Mouse (Mus musculus): Measurements from ENCODE around the gene 2700049A03Rik.
"Not testable (repeated sequence)": the region's sequence is repeated elsewhere in the genome, so short reads cannot be mapped to it uniquely, and the experiment has no call there.

Gene 2700049A03Rik

GRCm38 (mm10) chr12:71136130-71136973 lies at the start of gene 2700049A03Rik, which contains the start of gene Timm9:
Gene 2700049A03Rik (plus strand): TSS chr12:71136848.
Gene Timm9 (minus strand): TSS chr12:71136684.
- ChIA-PET POLR2A (interaction anchor here in 3 of 4 experiments (0.5 to 4.1 kb wide), 46 partner anchors 9 to 949 kb away, joined by 3 to 59 read pairs (median 4); partner anchors contain the start of genes Arid4a (in 3 of the 3), Psma3 (in 3 of the 3), Jkamp (in 2 of the 3) and L3hypdh (in 2 of the 3)), CTCF (interaction anchor here in 3 of 4 experiments (0.6 to 2.0 kb wide), 9 partner anchors 11 to 1909 kb away, joined by 3 to 6 read pairs (median 4); partner anchors contain the start of gene Tomm20l (in 1 of the 3))

- CTCF ChIA-PET: not testable (repeated sequence)
- POLR2A ChIA-PET: interaction anchor here in 1 of 4 experiments (1.1 kb wide), 1 partner anchor 129 kb away, joined by 3 read pairs; no protein-coding TSS in a partner anchor
These were observed 32.4 kb upstream of the 2700049A03Rik start for GRCm38 (mm10) chr12:71104275-71104674.

DNA sequence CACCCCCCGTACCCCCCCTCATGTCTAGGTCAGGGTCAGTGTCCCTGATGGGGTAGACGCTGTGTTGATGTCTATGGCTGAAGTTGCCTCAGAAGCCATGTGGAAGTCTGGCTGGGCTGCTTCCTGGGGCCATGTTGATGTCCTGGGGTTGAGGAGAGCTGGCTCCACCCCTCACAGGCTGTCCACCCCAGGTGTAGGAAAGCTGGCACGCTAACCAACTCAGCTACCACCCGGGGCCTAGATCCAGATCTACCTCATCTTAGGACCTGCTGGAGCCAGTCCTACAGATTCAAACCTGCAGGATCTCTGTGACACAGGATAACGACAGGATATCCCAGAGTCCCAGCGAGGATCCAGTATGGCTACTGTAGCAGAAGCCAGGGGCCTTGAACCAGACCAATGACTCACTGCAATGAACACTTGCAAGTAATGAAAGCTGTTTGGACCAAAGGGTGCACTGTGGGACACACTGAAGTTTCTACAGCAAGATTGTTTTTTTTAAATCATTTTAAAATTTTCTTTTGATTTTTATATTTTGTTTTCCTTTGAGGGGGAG lies 29.4 kb upstream of the 2700049A03Rik start:
- CTCF ChIA-PET: interaction anchor here in 2 of 4 experiments (0.6 to 1.5 kb wide), 3 partner anchors 34 to 110 kb away, joined by 4 to 10 read pairs (median 6); no protein-coding TSS in a partner anchor

GRCm38 (mm10) chr12:71111331-71111730 lies 25.3 kb upstream of the 2700049A03Rik start, which contains the start of gene Tomm20l:
Gene Tomm20l (plus strand): TSS chr12:71111428.
- POLR2A ChIA-PET: interaction anchor here in 3 of 4 experiments (0.9 to 2.9 kb wide), 11 partner anchors 11 to 141 kb away, joined by 3 to 11 read pairs (median 4); partner anchors contain the start of genes Arid4a (in 3 of the 3), 2700049A03Rik (in 2 of the 3), Timm9 (in 2 of the 3) and Psma3 (in 1 of the 3)
- CTCF ChIA-PET: interaction anchor here in 2 of 4 experiments (0.6 to 1.4 kb wide), 6 partner anchors 17 to 107 kb away, joined by 3 to 6 read pairs (median 4); partner anchors contain the start of gene 2700049A03Rik (in 1 of the 2)

More for the DNA sequence above, 29.4 kb upstream of the 2700049A03Rik start:
- POLR2A ChIA-PET: interaction anchor here in 2 of 4 experiments (0.9 to 1.0 kb wide), 2 partner anchors 12 to 31 kb away, joined by 3 to 6 read pairs; no protein-coding TSS in a partner anchor

DNA sequence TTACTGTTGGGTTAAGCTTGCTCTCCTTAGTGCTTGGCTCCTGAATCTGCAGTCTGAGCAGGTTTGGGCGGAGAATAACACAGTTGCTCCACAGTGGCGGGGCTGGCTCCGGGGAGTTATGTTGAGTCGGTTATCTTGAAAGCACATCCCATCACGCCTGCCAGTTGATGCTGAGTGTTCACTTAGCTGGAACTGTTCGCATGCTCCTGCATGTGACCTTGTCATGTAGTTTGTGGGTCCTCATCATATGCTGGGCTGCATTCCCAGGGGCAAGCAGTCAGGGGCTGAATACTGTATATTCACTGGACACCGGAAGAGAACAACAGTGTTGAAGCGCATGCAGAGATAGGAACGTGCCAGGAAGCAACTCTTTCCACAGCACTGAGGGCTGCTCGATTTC lies 23.6 kb upstream of the 2700049A03Rik start:
- ChIA-PET POLR2A (interaction anchor here in 1 of 4 experiments (0.7 to 2.2 kb wide), 5 partner anchors 23 to 430 kb away, joined by 3 to 10 read pairs (median 4); partner anchors contain the start of genes 2700049A03Rik and Timm9), CTCF (interaction anchor here in 2 of 4 experiments (0.5 to 1.3 kb wide), 2 partner anchors 40 to 148 kb away, joined by 3 to 8 read pairs; no protein-coding TSS in a partner anchor)

- CTCF ChIA-PET: interaction anchor here in 2 of 4 experiments (0.5 to 1.3 kb wide), 6 partner anchors 17 to 149 kb away, joined by 3 to 8 read pairs (median 3); no protein-coding TSS in a partner anchor
- POLR2A ChIA-PET: interaction anchor here in 3 of 4 experiments (0.6 to 1.4 kb wide), 10 partner anchors 8 to 429 kb away, joined by 3 to 9 read pairs (median 3); partner anchors contain the start of genes 2700049A03Rik (in 1 of the 3), Psma3 (in 1 of the 3) and Timm9 (in 1 of the 3)
These were observed 22.9 kb upstream of the 2700049A03Rik start for GRCm38 (mm10) chr12:71113675-71114288.

DNA sequence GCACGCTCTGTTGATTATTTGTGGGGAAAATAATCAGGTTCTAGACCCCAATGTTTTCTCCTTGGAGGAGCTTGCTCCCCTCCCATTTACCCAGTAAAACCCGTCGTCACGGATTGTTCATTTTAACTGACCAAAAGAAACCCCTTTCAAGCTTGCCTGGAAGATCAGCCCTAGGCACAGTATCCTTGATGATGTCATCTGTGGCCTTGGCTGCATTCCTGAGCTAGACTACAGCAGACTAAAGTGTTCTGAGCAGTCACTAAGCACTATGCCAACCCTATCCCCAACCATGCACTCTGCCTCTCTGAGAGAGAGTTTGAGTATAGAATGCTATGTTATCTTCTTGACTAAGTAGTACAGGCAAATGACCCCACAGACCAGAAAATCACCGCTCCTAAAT lies 20.2 kb upstream of the 2700049A03Rik start:
- ChIA-PET POLR2A (interaction anchor here in 2 of 4 experiments (0.6 to 1.1 kb wide), 2 partner anchors 20 to 40 kb away, joined by 3 read pairs; partner anchors contain the start of genes 2700049A03Rik (in 1 of the 2) and Timm9 (in 1 of the 2)), CTCF (no interaction called here)

- CTCF ChIA-PET: no interaction called here
- POLR2A ChIA-PET: interaction anchor here in 2 of 4 experiments (0.6 to 2.3 kb wide), 5 partner anchors 11 to 18 kb away, joined by 3 to 11 read pairs (median 8); partner anchors contain the start of genes 2700049A03Rik (in 2 of the 2), Timm9 (in 2 of the 2) and Tomm20l (in 1 of the 2)
These were observed 13.9 kb upstream of the 2700049A03Rik start for GRCm38 (mm10) chr12:71122731-71123130.

- ChIA-PET CTCF (no interaction called here), POLR2A (interaction anchor here in 2 of 4 experiments (1.1 to 2.3 kb wide), 4 partner anchors 12 to 18 kb away, joined by 3 to 11 read pairs (median 8); partner anchors contain the start of genes 2700049A03Rik (in 2 of the 2), Timm9 (in 2 of the 2) and Tomm20l (in 1 of the 2))
These were observed 13.4 kb upstream of the 2700049A03Rik start for GRCm38 (mm10) chr12:71123286-71123685.

GRCm38 (mm10) chr12:71135581-71135980 lies 1.1 kb upstream of the 2700049A03Rik start:
- ChIA-PET POLR2A (interaction anchor here in 3 of 4 experiments (0.7 to 4.1 kb wide), 24 partner anchors 8 to 950 kb away, joined by 3 to 59 read pairs (median 4); partner anchors contain the start of genes Arid4a (in 3 of the 3), Tomm20l (in 2 of the 3), Dact1 (in 1 of the 3) and Frmd6 (in 1 of the 3)), CTCF (interaction anchor here in 1 of 4 experiments (0.6 to 2.0 kb wide), 2 partner anchors 24 to 62 kb away, joined by 3 to 6 read pairs; no protein-coding TSS in a partner anchor)

- CTCF ChIA-PET: interaction anchor here (0.6 to 1.7 kb wide), 12 partner anchors 10 to 1908 kb away, joined by 3 to 18 read pairs (median 4); partner anchors contain the start of gene Tomm20l (in 1 of the 4)
- POLR2A ChIA-PET: interaction anchor here in 3 of 4 experiments (0.5 to 4.1 kb wide), 53 partner anchors 8 to 1148 kb away, joined by 3 to 59 read pairs (median 4); partner anchors contain the start of genes Arid4a (in 3 of the 3), Psma3 (in 3 of the 3), Jkamp (in 2 of the 3) and L3hypdh (in 2 of the 3)
These were observed 385 bp downstream of the 2700049A03Rik start for GRCm38 (mm10) chr12:71136974-71137491.

- CTCF ChIA-PET: interaction anchor here in 3 of 4 experiments (0.6 to 1.7 kb wide), 8 partner anchors 10 to 289 kb away, joined by 3 to 18 read pairs (median 4); partner anchors contain the start of gene Tomm20l (in 1 of the 3)
- POLR2A ChIA-PET: interaction anchor here in 3 of 4 experiments (0.5 to 4.1 kb wide), 37 partner anchors 8 to 1149 kb away, joined by 3 to 59 read pairs (median 5); partner anchors contain the start of genes Arid4a (in 3 of the 3), Jkamp (in 2 of the 3), L3hypdh (in 2 of the 3) and Tomm20l (in 2 of the 3)
These were observed 1.0 kb downstream of the 2700049A03Rik start for GRCm38 (mm10) chr12:71137686-71138085.

DNA sequence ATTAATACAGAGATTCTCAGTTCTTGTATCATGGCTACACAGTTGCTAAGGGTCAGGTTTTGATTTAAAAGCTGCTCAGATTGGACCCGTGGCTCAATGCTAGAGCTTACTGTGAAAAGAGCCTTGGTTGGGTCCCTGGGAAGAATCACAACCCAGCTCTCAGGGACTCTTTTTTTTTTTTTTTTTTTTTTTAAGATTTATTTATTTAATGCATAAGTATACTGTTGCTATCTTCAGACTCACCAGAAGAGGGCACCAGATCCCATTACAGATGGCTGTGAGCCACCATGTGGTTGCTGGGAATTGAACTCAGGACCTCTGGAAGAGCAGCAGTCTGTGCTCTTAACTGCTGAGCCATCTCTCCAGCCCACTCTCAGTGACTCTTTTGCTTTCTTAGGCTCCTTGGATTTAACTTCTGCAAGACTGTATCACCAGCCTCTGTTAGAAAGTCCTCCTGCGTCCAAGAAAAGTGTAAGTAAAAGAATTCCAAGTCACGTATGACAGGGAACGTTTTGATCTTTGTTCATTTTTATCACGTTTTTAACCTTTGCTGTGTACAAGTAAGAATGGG lies 2.7 kb downstream of the 2700049A03Rik start:
- ChIA-PET POLR2A (interaction anchor here in 2 of 4 experiments (0.6 to 3.2 kb wide), 10 partner anchors 9 to 124 kb away, joined by 3 to 13 read pairs (median 5); partner anchors contain the start of gene Arid4a (in 2 of the 2)), CTCF (interaction anchor here (0.6 to 1.9 kb wide), 28 partner anchors 9 to 1219 kb away, joined by 3 to 11 read pairs (median 5); no protein-coding TSS in a partner anchor)

- POLR2A ChIA-PET: interaction anchor here in 3 of 4 experiments (0.8 to 3.2 kb wide), 7 partner anchors 10 to 384 kb away, joined by 3 to 13 read pairs (median 3); partner anchors contain the start of gene Arid4a (in 3 of the 3)
- CTCF ChIA-PET: interaction anchor here in 3 of 4 experiments (0.6 to 2.2 kb wide), 11 partner anchors 9 to 203 kb away, joined by 3 to 10 read pairs (median 3); partner anchors contain the start of gene Arid4a (in 1 of the 3)
These were observed 4.5 kb downstream of the 2700049A03Rik start for GRCm38 (mm10) chr12:71141189-71141588.

DNA sequence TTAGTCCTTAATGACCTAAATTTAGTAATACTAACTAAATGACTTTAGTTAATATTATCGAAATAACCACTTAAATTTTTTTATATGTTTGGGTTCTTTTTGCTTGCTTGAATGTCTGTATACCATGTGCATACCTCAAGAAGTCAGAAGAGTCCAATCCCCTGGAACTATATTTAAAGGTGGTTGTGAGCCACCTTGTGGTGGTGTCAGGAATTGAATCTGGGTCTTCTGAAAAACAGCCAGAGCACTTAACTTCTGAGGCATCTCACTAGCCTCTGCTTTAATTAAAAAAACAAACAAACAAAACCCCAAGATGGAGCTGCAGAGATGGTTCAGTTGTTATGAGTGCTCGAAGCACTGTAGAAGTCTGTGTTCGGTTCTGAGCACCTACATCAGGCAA lies 11.0 kb downstream of the 2700049A03Rik start:
- POLR2A ChIA-PET: interaction anchor here in 2 of 4 experiments (0.6 to 2.4 kb wide), 10 partner anchors 8 to 132 kb away, joined by 3 to 15 read pairs (median 4); partner anchors contain the start of genes 2700049A03Rik (in 2 of the 2), Timm9 (in 2 of the 2) and Arid4a (in 1 of the 2)
- CTCF ChIA-PET: interaction anchor here (0.6 to 1.7 kb wide), 11 partner anchors 8 to 554 kb away, joined by 3 to 8 read pairs (median 3); partner anchors contain the start of genes 2700049A03Rik (in 2 of the 4) and Timm9 (in 1 of the 4)
